Mouse (Mus musculus): ENCODE results near the gene Uap1l1.
"Not testable (repeated sequence)": the region's sequence is repeated elsewhere in the genome, so short reads cannot be mapped to it uniquely, and the experiment has no call there.

Gene Uap1l1

GRCm38 (mm10) chr2:25365091-25365761 lies at the start of gene Uap1l1:
TSS of gene Uap1l1 (minus strand) at chr2:25365682.
- in situ Hi-C loops (cut with MboI; ENCODE audit: unreplicated experiment in 2 of 2) = loop anchor here in 1 of 2 experiments (5.0 kb wide), 1 partner anchor 33 kb away; the partner anchor contains the start of gene Man1b1

DNA sequence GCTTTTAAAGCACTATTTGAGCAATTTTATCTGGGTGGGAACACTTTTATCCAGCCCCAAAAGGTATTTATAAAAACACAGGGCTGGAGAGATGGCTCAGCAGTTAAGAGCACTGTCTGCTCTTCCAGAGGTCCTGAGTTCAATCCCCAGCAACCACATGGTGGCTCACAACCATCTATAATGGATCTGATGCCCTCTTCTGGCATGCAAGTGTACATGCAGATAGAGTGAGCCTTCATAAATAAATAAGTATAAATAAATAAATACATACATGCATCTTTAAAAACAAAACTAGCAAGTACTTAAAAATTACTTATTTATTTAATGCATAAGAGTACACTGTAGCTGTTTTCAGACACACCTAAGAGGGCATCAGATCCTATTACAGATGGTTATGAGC lies 48.0 kb upstream of the Uap1l1 start:
- in situ Hi-C loops (cut with MboI; ENCODE audit: unreplicated experiment in 2 of 2) = not testable (repeated sequence)

DNA sequence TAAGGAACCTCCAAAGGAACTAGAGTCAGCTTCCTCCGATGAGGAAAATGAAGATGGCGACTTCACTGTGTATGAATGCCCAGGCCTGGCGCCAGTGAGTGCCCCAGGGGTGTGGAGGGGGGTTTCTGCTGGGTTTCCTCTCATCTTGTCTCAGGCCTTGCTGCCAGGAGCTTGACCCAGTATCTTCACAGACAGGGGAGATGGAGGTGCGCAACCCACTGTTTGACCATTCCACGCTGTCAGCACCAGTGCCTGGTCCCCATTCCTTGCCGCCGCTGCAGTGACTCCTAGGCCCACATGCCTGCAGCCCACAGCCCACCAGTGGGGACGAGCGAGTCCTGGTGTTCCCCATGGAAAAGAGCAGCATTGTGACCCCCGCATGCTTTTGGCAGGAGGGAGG lies 43.4 kb upstream of the Uap1l1 start:
- in situ Hi-C loops (cut with MboI; ENCODE audit: unreplicated experiment in 2 of 2) = loop anchor here in 1 of 2 experiments (10.0 kb wide), 1 partner anchor 74 kb away; the partner anchor contains the start of gene Man1b1

GRCm38 (mm10) chr2:25403994-25404393 lies 38.5 kb upstream of the Uap1l1 start:
- in situ Hi-C loops (cut with MboI; ENCODE audit: unreplicated experiment in 2 of 2) = loop anchor here (5.0 to 10.0 kb wide), 4 partner anchors 69 to 277 kb away; partner anchors contain the start of gene Man1b1 (in 1 of the 2)

DNA sequence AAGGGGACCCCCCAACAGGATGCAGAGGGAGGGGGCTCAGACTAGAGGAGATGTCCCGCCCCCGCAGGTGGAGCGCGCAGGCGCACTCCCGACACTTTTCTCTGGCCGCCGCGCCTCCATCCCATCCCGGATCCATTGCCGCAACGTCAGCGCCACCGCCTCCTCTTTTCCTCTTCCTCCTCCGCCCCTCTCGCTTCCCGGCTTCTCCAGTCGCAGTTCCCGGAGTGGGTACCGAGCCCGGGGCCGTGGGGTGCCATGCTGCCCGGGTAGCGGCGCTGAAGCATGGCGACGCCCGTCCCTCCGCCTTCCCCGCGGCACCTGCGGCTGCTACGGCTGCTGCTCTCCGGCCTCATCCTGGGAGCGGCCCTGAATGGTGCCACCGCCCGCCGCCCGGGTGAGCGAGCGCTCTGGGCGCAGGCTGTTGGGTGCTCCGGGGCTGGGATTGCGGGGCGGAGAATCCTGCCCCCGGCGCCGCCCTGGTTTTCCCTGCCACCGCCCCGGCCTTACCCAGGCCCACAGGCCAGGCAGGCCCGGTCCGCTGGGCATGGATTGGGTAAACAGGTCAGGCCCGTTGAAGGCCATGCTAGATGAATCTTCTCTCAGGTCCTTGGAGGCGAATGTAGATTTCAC lies 37.6 kb upstream of the Uap1l1 start:
- in situ Hi-C loops (cut with MboI; ENCODE audit: unreplicated experiment in 2 of 2) = loop anchor here (5.0 to 10.0 kb wide), 4 partner anchors 68 to 276 kb away; partner anchors contain the start of gene Man1b1 (in 1 of the 2)

DNA sequence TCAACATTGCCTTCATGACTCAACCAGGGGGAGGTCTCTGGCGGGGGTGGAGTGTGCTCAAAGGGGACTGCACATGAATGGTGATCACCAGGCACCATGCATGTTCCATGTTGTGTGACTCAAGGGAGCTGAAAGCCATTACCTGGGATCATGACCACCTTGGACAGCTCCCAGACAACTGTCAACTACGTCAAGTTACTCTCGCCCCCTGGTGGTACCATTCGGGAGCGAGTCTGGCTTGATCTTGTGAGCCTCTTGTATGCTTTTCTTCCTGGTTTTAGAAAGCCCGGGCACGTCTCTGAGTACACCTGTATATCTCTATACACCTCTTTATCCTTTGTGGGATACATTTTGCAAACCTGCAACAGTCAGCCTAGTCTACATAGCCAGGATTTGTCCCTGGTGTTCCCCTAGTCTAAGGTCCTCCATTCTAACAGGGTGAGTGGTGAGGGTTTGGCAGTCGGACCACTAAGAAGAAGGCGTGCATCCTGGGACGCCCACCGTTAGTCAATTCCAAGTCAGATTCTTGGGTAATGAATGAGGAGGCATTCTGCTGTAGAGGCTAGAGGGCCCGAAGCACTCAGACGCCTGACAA lies 37.0 kb upstream of the Uap1l1 start:
- in situ Hi-C loops (cut with MboI; ENCODE audit: unreplicated experiment in 2 of 2) = loop anchor here (5.0 to 10.0 kb wide), 4 partner anchors 68 to 275 kb away; partner anchors contain the start of gene Man1b1 (in 1 of the 2)

DNA sequence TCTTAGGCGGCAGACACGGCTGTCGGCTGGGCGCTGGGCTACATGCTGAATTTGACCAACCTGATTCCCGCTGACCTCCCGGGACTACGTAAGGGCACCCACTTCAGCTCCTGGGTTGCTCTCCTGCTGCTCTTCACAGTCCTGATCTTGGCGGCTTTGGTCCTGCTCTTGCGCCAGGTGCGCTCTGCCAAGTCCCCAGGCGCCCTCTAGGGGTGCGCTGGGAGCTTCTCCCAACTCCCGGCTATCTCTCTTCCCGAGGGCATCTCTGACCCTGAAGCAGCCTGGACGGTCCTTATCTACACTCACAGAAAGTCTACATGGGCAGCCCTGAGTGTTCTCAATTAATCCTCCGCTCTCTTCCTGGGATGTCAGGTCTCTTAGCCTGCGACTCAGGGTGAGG lies 35.3 kb upstream of the Uap1l1 start:
- in situ Hi-C loops (cut with MboI; ENCODE audit: unreplicated experiment in 2 of 2) = loop anchor here (5.0 to 10.0 kb wide), 4 partner anchors 66 to 273 kb away; partner anchors contain the start of gene Man1b1 (in 1 of the 2)

- in situ Hi-C loops (cut with MboI; ENCODE audit: unreplicated experiment in 2 of 2) = loop anchor here (5.0 to 10.0 kb wide), 4 partner anchors 65 to 273 kb away; partner anchors contain the start of gene Man1b1 (in 1 of the 2)
Observed at GRCm38 (mm10) chr2:25400291-25400690, 34.8 kb upstream of the Uap1l1 start.

- in situ Hi-C loops (cut with MboI; ENCODE audit: unreplicated experiment in 2 of 2) = no loop called here
Observed at GRCm38 (mm10) chr2:25399051-25399450, 33.6 kb upstream of the Uap1l1 start, which contains the start of gene Npdc1. TSS of gene Npdc1 (plus strand) at chr2:25399351.

- in situ Hi-C loops (cut with MboI; ENCODE audit: unreplicated experiment in 2 of 2) = no loop called here
Observed at GRCm38 (mm10) chr2:25398065-25398464, 32.6 kb upstream of the Uap1l1 start.

DNA sequence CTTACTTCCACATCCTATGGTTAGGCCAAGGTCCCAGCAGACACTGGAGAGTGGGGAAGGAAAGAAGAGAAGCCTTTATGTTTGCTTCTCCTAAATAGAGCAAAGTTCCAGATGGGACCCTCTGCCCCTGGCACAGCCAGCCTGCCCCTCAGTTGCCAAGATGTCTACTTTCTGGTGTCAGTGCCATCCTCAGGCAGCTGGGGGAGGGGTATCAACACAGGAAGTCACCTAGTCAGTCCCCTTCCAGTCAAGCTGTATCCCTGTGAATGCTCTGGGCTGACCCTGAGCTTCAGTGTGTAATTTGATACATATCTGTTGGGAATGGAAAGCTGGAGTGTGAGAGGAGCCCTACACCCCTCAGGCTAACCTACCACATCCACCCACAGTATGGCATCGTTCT lies 31.5 kb upstream of the Uap1l1 start:
- in situ Hi-C loops (cut with MboI; ENCODE audit: unreplicated experiment in 2 of 2) = no loop called here

GRCm38 (mm10) chr2:25396597-25396983 lies 31.1 kb upstream of the Uap1l1 start:
- in situ Hi-C loops (cut with MboI; ENCODE audit: unreplicated experiment in 2 of 2) = no loop called here

GRCm38 (mm10) chr2:25395721-25396596 lies 30.5 kb upstream of the Uap1l1 start, which contains the start of gene Entpd2:
TSS of gene Entpd2 (plus strand) at chr2:25395874.
- in situ Hi-C loops (cut with MboI; ENCODE audit: unreplicated experiment in 2 of 2) = no loop called here

- in situ Hi-C loops (cut with MboI; ENCODE audit: unreplicated experiment in 2 of 2) = no loop called here
Observed at GRCm38 (mm10) chr2:25394281-25395221, 29.1 kb upstream of the Uap1l1 start.

GRCm38 (mm10) chr2:25391266-25391665 lies 25.8 kb upstream of the Uap1l1 start:
- in situ Hi-C loops (cut with MboI; ENCODE audit: unreplicated experiment in 2 of 2) = no loop called here

DNA sequence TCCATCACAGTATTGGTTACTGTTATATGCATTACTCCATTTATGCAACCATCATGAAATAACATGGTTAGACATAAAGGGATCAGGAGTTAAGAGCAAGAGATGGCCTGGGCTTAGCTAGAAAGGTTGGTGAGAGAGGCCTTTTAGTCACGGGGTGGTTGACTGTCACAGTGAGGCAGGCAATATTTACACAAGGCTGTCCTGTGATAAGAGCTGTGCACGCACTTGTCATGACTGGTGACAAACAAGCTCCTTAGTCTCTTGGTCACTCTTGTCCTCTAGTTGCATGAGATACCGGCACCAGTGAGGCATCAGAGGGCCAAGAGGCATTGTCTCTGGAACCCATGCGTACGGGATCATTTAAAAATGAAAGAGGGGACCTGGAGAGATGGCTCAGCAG lies 19.0 kb upstream of the Uap1l1 start:
- in situ Hi-C loops (cut with MboI; ENCODE audit: unreplicated experiment in 2 of 2) = no loop called here

DNA sequence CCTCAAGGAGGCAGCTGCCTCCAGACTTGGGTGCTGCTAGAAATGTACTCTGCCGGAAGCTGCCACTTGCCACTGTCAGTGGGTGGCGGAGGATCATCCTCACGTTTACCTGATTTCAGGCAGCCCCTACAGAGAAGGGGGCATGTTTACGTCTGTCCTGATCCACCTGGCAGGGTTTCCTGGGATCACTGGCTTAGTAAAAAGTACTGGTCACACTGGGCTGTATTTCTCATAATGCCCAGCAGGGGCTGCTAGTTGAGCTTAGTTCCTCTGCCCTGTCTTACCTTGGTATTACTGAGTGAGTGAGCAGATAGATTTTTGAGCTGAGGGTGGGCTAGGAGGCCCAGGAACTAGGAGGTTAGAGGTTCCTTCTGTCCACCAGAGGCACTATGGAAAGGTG lies 11.1 kb upstream of the Uap1l1 start:
- in situ Hi-C loops (cut with MboI; ENCODE audit: unreplicated experiment in 2 of 2) = no loop called here

DNA sequence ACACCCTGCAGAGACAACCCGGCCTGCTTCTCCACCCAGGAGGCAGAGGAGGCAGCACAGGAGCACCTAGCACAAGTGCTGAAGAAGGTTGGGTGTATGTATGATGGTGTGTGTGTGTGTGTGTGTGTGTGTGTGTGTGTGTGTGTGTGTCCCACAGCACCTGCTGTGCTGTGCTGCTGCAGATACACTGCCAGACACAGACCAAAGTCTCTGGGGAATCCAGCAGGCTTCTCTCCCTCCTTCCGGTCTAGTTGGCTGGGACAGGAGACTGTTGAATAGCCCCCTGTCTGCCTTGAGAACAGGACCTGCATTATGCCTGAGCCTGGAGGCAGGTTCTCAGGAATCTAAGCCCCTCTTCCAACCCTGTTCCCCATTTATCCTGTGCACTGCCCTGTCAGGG lies 7.9 kb upstream of the Uap1l1 start:
- in situ Hi-C loops (cut with MboI; ENCODE audit: unreplicated experiment in 2 of 2) = no loop called here

Measured in v-Abl transformed pro-B cells (cell line).